Mouse (Mus musculus): ENCODE data around the gene Slc6a16. TPM values are rescaled to one million over a fixed set of nuclear protein-coding genes. Genes with fewer than 3 reads are reported as not detected.

Slc6a16 gene
- polyA plus RNA-seq, 1 experiment from 2014 or later = 0.24 TPM

- H3K9ac ChIP-seq (replicated peaks) = no peak overlapping the region
- no peaks in the 10 kb centered on the region for H3K4me1 ChIP-seq (replicated peaks)
- no peaks in the 10 kb centered on the region for H3K9me3 ChIP-seq
- H3K4me3 ChIP-seq (replicated peaks) = no peak overlapping the region
- no peak for ATAC-seq
- no peaks in the 10 kb centered on the region for H3K36me3 ChIP-seq
- 0 out of 2 replicates have a peak, but pooled peaks cover 4% of the 10 kb centered on the region for H3K27me3 ChIP-seq
- no peak overlapping the region for H3K4me2 ChIP-seq (replicated peaks)
- 80% methylated on average over 7 of the region's 7 CpGs for WGBS
- no peak overlapping the region for H3K27ac ChIP-seq
Measured at GRCm38 (mm10) chr7:45263006-45263607, 22.2 kb downstream of the Slc6a16 start.

- Histone ChIP-seq H3K4me1 (replicated peaks) (no peaks in the 10 kb centered on the region), H3K27ac (no peak overlapping the region), H3K27me3 (0 out of 2 replicates have a peak, but pooled peaks cover 4% of the 10 kb centered on the region), H3K9me3 (no peaks in the 10 kb centered on the region), H3K4me2 (replicated peaks) (no peak overlapping the region), H3K36me3 (no peaks in the 10 kb centered on the region), H3K9ac (replicated peaks) (no peak overlapping the region), H3K4me3 (replicated peaks) (no peak overlapping the region)
- no peak for ATAC-seq
- 80% methylated on average over 3 of the region's 3 CpGs for WGBS
Measured at GRCm38 (mm10) chr7:45264348-45264747, 23.5 kb downstream of the Slc6a16 start.

DNA sequence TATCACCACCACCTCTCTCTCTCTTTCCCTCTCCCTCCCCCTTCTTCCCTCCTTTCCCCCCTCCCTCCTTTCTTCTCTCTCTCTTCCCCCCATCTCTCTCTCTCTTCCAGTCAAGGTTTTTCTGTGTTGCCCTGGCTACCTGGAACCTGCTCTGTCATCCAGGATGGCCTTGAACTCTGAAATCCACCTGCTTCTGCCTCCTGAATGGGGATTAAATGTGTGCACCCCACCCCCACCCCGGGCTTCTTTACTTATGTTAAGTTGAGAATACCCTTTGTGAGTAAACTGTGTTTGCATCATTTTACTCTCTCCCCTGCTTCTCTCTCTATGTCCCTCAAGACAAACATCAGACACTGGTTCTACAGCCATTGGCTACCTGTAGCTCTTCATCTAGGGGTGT is 24.6 kb downstream of the Slc6a16 start:
- WGBS = 85% methylated on average over 1 of the region's 1 CpGs
- Histone ChIP-seq H3K4me2 (replicated peaks) (no peak overlapping the region), H3K4me3 (replicated peaks) (no peak overlapping the region), H3K9me3 (no peaks in the 10 kb centered on the region), H3K36me3 (no peaks in the 10 kb centered on the region), H3K27ac (no peak overlapping the region), H3K9ac (replicated peaks) (no peak overlapping the region), H3K27me3 (0 out of 2 replicates have a peak, but pooled peaks cover 4% of the 10 kb centered on the region), H3K4me1 (replicated peaks) (no peaks in the 10 kb centered on the region)
- no peak for ATAC-seq

DNA sequence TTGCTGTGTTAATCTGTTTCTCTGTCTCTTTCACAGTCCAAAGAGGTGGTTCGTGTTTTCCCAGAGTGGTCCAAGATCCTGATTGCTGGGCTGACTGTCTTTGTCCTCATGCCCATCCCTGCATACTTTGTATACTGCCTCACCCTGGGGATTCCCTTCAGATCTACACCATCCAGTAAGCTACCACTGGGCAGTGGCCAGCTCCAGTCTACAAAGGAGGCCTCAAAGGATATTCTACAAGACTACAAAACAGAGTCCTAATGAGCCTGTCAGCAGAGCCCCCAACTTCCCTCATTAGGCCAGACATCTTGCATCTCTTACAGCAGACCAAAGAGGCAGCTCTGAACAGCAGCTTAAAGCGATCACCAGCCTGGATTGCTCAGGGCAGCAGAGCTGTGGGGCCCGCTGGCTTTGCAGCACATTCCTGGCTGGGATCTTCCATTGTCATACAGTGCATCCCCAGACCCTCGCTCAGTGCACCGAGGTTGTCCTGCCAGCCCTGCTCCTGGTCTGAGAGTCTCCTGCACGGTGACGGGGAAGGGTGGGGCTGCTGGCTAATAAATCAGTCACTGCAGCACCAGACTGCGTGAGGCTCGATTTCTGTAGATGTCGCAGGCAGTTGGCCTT is 32.0 kb downstream of the Slc6a16 start:
- H3K4me1 ChIP-seq (replicated peaks) = peaks cover 4% of the 10 kb centered on the region; the same call in 1 of the 2 replicates

GRCm38 (mm10) chr7:45273672-45274071 is 32.8 kb downstream of the Slc6a16 start:
- H3K9ac ChIP-seq (replicated peaks) = no peak overlapping the region
- H3K9me3 ChIP-seq = no peaks in the 10 kb centered on the region
- no peak for ATAC-seq
- peaks cover 4% of the 10 kb centered on the region; the same call in 1 of the 2 replicates for H3K4me1 ChIP-seq (replicated peaks)
- peaks cover 7% of the 10 kb centered on the region; the same call in 1 of the 2 replicates for H3K27me3 ChIP-seq
- no peak overlapping the region for H3K4me2 ChIP-seq (replicated peaks)
- H3K4me3 ChIP-seq (replicated peaks) = no peak overlapping the region
- H3K27ac ChIP-seq = no peak overlapping the region
- H3K36me3 ChIP-seq = no peaks in the 10 kb centered on the region
- WGBS = 88% methylated on average over 8 of the region's 8 CpGs

More for the DNA sequence above, 32.0 kb downstream of the Slc6a16 start:
- no peaks in the 10 kb centered on the region for H3K36me3 ChIP-seq
- no peak overlapping the region for H3K4me2 ChIP-seq (replicated peaks)
- 66% methylated on average over 10 of the region's 10 CpGs for WGBS
- no peak overlapping the region for H3K4me3 ChIP-seq (replicated peaks)
- peak overlapping the region; percentile 1; the same call in 1 of the 2 replicates for H3K27ac ChIP-seq
- H3K27me3 ChIP-seq = peaks cover 7% of the 10 kb centered on the region; the same call in 1 of the 2 replicates
- H3K9me3 ChIP-seq = no peaks in the 10 kb centered on the region
- ATAC-seq = 0 out of 2 replicates have a peak, but pooled peaks have one; percentile 45
- no peak overlapping the region for H3K9ac ChIP-seq (replicated peaks)

DNA sequence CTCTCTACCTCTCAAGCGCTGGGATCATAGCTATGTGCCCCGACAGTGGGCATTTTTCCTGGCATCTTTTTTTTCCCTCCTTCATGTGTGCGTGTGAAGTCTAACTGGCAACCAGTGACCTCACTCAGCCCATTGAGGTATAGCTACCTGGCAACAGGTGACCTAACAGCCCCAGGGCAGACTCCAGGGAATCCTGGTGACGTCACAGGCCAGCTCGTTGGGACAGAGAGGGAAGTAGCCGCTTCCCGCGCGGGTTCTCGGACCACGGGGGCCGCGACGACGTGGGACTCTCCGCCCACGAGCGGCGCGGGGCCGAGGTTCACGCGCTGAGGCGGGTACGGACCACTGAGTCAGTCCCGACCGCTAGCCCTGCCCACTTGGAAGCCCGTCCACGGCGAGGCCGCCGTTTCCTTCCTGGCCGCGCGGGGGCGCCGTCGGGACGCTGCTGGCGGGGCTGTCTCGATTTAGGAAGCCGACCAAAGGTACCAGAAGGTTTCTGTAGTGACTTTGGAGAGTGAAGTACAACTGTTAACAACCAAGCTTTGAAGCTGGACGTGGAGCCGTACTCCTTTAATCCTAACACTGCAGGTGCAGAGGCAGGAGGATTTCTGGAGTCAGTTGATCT is 36.4 kb downstream of the Slc6a16 start, which contains the start of gene Slc6a21:
Gene Slc6a21, plus strand, starts transcription at position 378 of the 625 bp plus-strand sequence.
- peak within 1 kb of the TSS; percentile 32 for H3K4me3 ChIP-seq (replicated peaks)
- H3K27me3 ChIP-seq = peaks cover 10% of the 10 kb centered on the region; the same call in 1 of the 2 replicates
- H3K9me3 ChIP-seq = no peaks in the 10 kb centered on the region
- H3K27ac ChIP-seq = no peak within 1 kb of the TSS
- ATAC-seq = no peak
- 7% methylated on average over 44 of the region's 44 CpGs for WGBS
- no peak within 1 kb of the TSS for H3K9ac ChIP-seq (replicated peaks)
- no peaks in the 10 kb centered on the region for H3K36me3 ChIP-seq
- peaks cover 4% of the 10 kb centered on the region; the same call in 1 of the 2 replicates for H3K4me1 ChIP-seq (replicated peaks)
- peak within 1 kb of the TSS; percentile 57 for H3K4me2 ChIP-seq (replicated peaks)

DNA sequence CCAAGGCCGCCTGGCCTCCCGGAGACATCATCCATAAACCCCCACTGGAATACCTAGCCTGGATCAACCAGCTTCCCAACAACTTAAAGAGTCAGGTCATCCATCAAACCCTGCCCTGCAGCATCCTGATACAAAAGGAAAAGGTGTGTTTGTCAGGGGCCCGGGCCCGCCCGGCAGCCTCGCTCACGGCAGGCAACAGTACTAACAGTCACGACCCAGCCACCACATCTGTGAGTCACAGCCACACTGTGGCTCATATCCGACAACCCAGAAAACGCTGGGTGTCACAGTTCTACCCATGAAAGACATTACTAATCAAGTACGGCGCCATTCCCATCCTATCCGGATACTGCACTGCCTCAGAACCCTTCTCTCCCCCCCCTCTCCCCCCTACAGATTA is 45.6 kb downstream of the Slc6a16 start:
- Histone ChIP-seq H3K9ac (replicated peaks) (no peak overlapping the region), H3K4me2 (replicated peaks) (no peak overlapping the region), H3K4me1 (replicated peaks) (no peaks in the 10 kb centered on the region), H3K27ac (no peak overlapping the region), H3K27me3 (0 out of 2 replicates have a peak, but pooled peaks cover 3% of the 10 kb centered on the region), H3K9me3 (no peaks in the 10 kb centered on the region), H3K36me3 (no peaks in the 10 kb centered on the region), H3K4me3 (replicated peaks) (no peak overlapping the region)
- no peak for ATAC-seq
- 90% methylated on average over 13 of the region's 13 CpGs for WGBS

DNA sequence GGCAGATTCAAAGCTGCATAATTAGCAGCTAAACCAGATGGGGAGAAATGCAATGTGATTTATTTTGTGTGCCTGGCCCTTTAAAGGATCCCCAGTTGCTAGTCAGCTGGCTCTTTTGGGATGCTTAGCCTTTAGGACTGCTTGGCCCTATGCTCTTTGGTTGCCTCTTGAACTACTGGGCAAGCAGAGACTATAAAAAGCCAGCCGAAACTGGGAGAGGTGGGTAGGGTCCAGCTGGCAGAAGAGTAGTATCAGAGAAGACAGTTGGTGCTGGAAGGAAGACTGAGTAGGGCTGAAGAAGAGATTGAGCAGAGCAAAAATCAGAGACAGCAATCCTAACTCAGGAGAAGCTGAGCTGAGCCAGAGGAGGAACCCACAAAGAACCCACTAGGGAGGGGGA is 55.7 kb downstream of the Slc6a16 start:
- Histone ChIP-seq H3K4me3 (replicated peaks) (no peak overlapping the region), H3K9me3 (no peaks in the 10 kb centered on the region), H3K27me3 (0 out of 2 replicates have a peak, but pooled peaks cover 4% of the 10 kb centered on the region), H3K4me1 (replicated peaks) (peaks cover 10% of the 10 kb centered on the region), H3K27ac (no peak overlapping the region), H3K9ac (replicated peaks) (0 out of 2 replicates have a peak overlapping the region, but pooled peaks have one; percentile 23), H3K4me2 (replicated peaks) (no peak overlapping the region), H3K36me3 (no peaks in the 10 kb centered on the region)
- 72% methylated on average over 1 of the region's 1 CpGs for WGBS
- no peak for ATAC-seq

- no peak overlapping the region for H3K27ac ChIP-seq
- no peak overlapping the region for H3K4me3 ChIP-seq (replicated peaks)
- no peak for ATAC-seq
- H3K4me2 ChIP-seq (replicated peaks) = no peak overlapping the region
- H3K4me1 ChIP-seq (replicated peaks) = peaks cover 10% of the 10 kb centered on the region
- no peaks in the 10 kb centered on the region for H3K9me3 ChIP-seq
- WGBS = 70% methylated on average over 3 of the region's 3 CpGs
- H3K27me3 ChIP-seq = 0 out of 2 replicates have a peak, but pooled peaks cover 4% of the 10 kb centered on the region
- H3K9ac ChIP-seq (replicated peaks) = no peak overlapping the region
- no peaks in the 10 kb centered on the region for H3K36me3 ChIP-seq
Measured at GRCm38 (mm10) chr7:45297563-45297962, 56.7 kb downstream of the Slc6a16 start.

GRCm38 (mm10) chr7:45299752-45300151 is 58.9 kb downstream of the Slc6a16 start:
- H3K4me1 ChIP-seq (replicated peaks) = peaks cover 15% of the 10 kb centered on the region
- 13% methylated on average over 5 of the region's 5 CpGs for WGBS
- no peak overlapping the region for H3K4me2 ChIP-seq (replicated peaks)
- no peak overlapping the region for H3K4me3 ChIP-seq (replicated peaks)
- H3K9ac ChIP-seq (replicated peaks) = no peak overlapping the region
- peak; percentile 92 for ATAC-seq
- H3K9me3 ChIP-seq = no peaks in the 10 kb centered on the region
- H3K36me3 ChIP-seq = 0 out of 2 replicates have a peak, but pooled peaks cover 6% of the 10 kb centered on the region
- no peak overlapping the region for H3K27ac ChIP-seq
- H3K27me3 ChIP-seq = peaks cover 3% of the 10 kb centered on the region; the same call in 1 of the 2 replicates

GRCm38 (mm10) chr7:45300270-45300669 is 59.4 kb downstream of the Slc6a16 start:
- H3K4me2 ChIP-seq (replicated peaks) = no peak overlapping the region; the same call in 1 of the 2 replicates
- no peaks in the 10 kb centered on the region for H3K9me3 ChIP-seq
- 16% methylated on average over 6 of the region's 6 CpGs for WGBS
- no peak overlapping the region for H3K9ac ChIP-seq (replicated peaks)
- H3K4me1 ChIP-seq (replicated peaks) = peaks cover 20% of the 10 kb centered on the region
- no peak overlapping the region for H3K27ac ChIP-seq
- ATAC-seq = peak; percentile 32; the same call in 1 of the 2 replicates
- no peak overlapping the region for H3K4me3 ChIP-seq (replicated peaks)
- peaks cover 3% of the 10 kb centered on the region; the same call in 1 of the 2 replicates for H3K27me3 ChIP-seq
- 0 out of 2 replicates have a peak, but pooled peaks cover 6% of the 10 kb centered on the region for H3K36me3 ChIP-seq

DNA sequence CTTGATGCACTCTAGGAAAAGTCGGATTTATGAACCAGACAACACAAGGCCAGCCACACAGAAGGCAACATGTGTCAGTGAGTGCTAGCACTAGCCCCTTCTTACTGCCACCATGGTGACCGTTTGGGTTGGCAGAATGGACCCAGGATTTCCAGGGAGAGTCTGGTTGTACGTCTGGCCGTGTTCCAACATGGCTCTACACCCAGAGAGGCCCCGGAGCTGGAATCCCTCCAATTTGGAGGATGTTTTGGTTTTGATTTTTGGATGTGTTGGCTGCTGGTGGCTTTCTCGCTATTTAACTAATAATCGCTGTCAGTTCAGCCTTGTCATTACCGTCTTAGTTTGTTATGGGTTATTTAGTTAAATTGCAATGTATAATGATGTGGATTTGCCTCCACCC is 61.7 kb downstream of the Slc6a16 start:
- Histone ChIP-seq H3K9ac (replicated peaks) (no peak overlapping the region), H3K27ac (no peak overlapping the region), H3K9me3 (no peaks in the 10 kb centered on the region), H3K36me3 (0 out of 2 replicates have a peak, but pooled peaks cover 6% of the 10 kb centered on the region), H3K4me1 (replicated peaks) (peaks cover 23% of the 10 kb centered on the region), H3K4me3 (replicated peaks) (no peak overlapping the region), H3K4me2 (replicated peaks) (no peak overlapping the region), H3K27me3 (peaks cover 3% of the 10 kb centered on the region; the same call in 1 of the 2 replicates)
- no peak for ATAC-seq
- 71% methylated on average over 8 of the region's 8 CpGs for WGBS

Data from midbrain, embryonic 13.5 days (tissue).